Mouse (Mus musculus) forebrain, embryonic 13.5 days (tissue): ENCODE measurements around the gene Dlg4. TPM values are rescaled to one million over a fixed set of nuclear protein-coding genes. Genes with fewer than 3 reads are reported as not detected.

ENCODE experiments used
- ATAC-seq: fragments of 200-750 bp; cut with Nextera tagmentation; 2 replicates; pipeline ENCODE4 v1.8.0; 2017
- H3K27ac ChIP-seq: fragments of 300-500 bp; sonication (generic); 2 replicates; pipeline ENCODE4 v1.5.1; 2015; ENCODE audit warnings: inconsistent platforms, mild to moderate bottlenecking, moderate library complexity
- H3K27me3 ChIP-seq: fragments of 300-500 bp; sonication (generic); 2 replicates; pipeline ENCODE4 v1.6.1; 2015; ENCODE audit warnings: mild to moderate bottlenecking, inconsistent platforms
- H3K36me3 ChIP-seq: fragments of 300-500 bp; sonication (generic); 2 replicates; pipeline ENCODE4 v1.6.1; 2015; ENCODE audit warnings: mild to moderate bottlenecking, inconsistent platforms; ENCODE audit not compliant: poor library complexity, severe bottlenecking
- H3K4me1 ChIP-seq: fragments of 300-500 bp; sonication (generic); 2 replicates; pipeline ENCODE4 v1.6.1; 2015; ENCODE audit warnings: inconsistent platforms
- H3K4me2 ChIP-seq: fragments of 300-500 bp; sonication (generic); 2 replicates; pipeline ENCODE4 v1.6.1; 2015; ENCODE audit warnings: inconsistent platforms, mild to moderate bottlenecking, moderate library complexity
- H3K4me3 ChIP-seq: fragments of 300-500 bp; sonication (generic); 2 replicates; pipeline ENCODE4 v1.5.1; 2015; ENCODE audit warnings: mild to moderate bottlenecking, inconsistent platforms
- H3K9ac ChIP-seq: fragments of 300-500 bp; sonication (generic); 2 replicates; pipeline ENCODE4 v1.6.1; 2015; ENCODE audit warnings: mild to moderate bottlenecking, inconsistent platforms
- H3K9me3 ChIP-seq: fragments of 300-500 bp; sonication (generic); replicated peaks from 2 replicates; pipeline ENCODE4 v1.6.1; 2016; ENCODE audit warnings: inconsistent platforms
- WGBS: fragments of 180-500 bp; shearing (Covaris S2); methylation state at CpG from one replicate; pipeline ENCODE4 v1.1.7; 2015; 5-methylcytosine and 5-hydroxymethylcytosine counted together
- polyA plus RNA-seq: library from polyadenylated mRNA; unstranded; fragments of >200 nt; fragmentation: Nextera tagmentation; extraction: Ambion mirVana; gene quantifications from 2 replicates; pipeline ENCODE4 v1.2.1, GENCODE M21; 2015

Dlg4 gene
- polyA plus RNA-seq, 1 experiment from 2014 or later, result 26.2 TPM

DNA sequence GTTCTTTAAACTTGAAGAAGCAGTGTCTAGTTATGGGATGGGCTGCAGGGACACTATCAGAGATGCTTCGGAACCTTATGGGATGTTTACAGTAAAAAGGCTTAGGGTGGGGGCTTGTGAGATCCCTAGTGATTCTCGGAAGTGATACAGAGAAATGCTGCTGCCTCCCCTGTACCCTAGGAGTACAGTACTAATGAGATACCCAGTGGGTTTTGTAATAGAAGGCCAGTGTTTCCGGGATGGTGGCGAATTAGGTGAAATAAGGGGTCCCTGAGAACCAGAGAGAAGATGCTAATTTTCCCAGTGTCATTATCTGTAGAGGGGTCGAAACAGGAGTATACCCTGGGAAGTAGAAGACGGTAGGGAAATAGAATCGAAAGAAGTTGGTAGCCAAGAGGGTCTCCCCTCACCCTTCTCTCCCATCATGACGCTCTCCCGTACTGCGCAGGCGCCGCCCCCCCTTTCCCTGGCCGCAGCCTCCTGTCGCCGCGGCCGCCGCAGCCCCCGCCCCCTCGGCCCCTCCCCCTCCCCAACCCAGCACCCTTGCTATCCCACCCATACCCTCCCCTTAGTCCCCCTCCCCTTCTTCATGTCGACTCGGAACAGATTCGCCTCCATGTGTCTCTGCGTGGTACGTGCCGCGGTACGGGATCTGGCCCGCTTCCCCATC is 6.9 kb downstream of the Dlg4 start:
- no peaks in the 10 kb centered on the region for H3K27me3 ChIP-seq
- no peak for ATAC-seq
- H3K9me3 ChIP-seq, result no peaks in the 10 kb centered on the region
- peak overlapping the region; percentile 68 for H3K4me2 ChIP-seq
- peak overlapping the region; percentile 57 for H3K27ac ChIP-seq
- H3K4me1 ChIP-seq, result peaks cover 91% of the 10 kb centered on the region
- peak overlapping the region; percentile 37 for H3K4me3 ChIP-seq
- peak overlapping the region; percentile 66 for H3K9ac ChIP-seq
- WGBS, result 6% methylated on average over 21 of the region's 29 CpGs
- H3K36me3 ChIP-seq, result no peaks in the 10 kb centered on the region

DNA sequence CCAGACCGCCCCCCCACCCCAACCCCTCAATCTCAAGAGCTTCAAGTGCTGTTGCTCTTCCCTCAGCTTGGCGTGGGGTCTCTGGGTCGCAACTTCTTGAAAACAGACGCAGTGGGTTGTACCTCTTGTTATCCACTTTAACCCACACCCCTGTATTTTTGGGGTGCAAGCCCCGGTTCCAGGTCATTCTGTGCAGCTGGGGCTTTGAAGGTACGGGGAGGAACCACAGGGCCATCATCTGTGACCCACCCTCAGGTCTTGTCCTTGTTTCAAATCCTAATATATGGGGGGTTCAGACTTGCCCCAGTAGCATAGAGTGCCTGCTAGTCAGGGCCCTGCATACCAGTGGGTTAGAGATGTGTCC is 7.4 kb downstream of the Dlg4 start:
- no peak for ATAC-seq
- no peaks in the 10 kb centered on the region for H3K9me3 ChIP-seq

DNA sequence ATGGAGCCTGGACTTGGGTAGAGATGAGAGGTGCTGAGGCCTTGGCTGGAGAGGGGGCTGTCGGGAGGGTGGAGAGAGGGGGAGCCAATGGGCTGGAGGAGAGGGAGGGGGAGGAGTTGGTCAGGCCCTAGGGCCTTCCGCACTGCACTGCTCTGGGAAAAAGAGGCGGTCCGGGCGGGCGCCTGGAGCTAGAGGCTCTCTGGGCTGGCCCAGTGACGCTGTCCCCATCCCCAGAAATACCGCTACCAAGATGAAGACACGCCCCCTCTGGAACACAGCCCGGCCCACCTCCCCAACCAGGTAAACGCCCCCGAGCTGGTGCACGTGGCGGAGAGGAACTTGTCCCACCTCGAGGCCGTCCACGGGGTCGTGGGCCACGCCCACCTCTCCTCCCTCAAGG is 9.9 kb downstream of the Dlg4 start:
- H3K27me3 ChIP-seq, result no peaks in the 10 kb centered on the region
- 0% methylated on average over 19 of the region's 19 CpGs for WGBS
- H3K27ac ChIP-seq, result peak overlapping the region; percentile 98
- peak overlapping the region; percentile 67 for H3K4me2 ChIP-seq
- ATAC-seq, result no peak
- peak overlapping the region; percentile 25 for H3K4me3 ChIP-seq
- H3K9ac ChIP-seq, result peak overlapping the region; percentile 55
- H3K4me1 ChIP-seq, result peaks cover 90% of the 10 kb centered on the region
- peaks cover 12% of the 10 kb centered on the region for H3K36me3 ChIP-seq
- no peaks in the 10 kb centered on the region for H3K9me3 ChIP-seq

More for the DNA sequence above, 7.4 kb downstream of the Dlg4 start:
- Histone ChIP-seq H3K27ac (peak overlapping the region; percentile 48), H3K4me1 (peaks cover 90% of the 10 kb centered on the region), H3K4me3 (peak overlapping the region; percentile 37), H3K9ac (peak overlapping the region; percentile 66), H3K4me2 (peak overlapping the region; percentile 68), H3K36me3 (no peaks in the 10 kb centered on the region), H3K27me3 (no peaks in the 10 kb centered on the region)
- WGBS, result 13% methylated on average over 6 of the region's 6 CpGs

DNA sequence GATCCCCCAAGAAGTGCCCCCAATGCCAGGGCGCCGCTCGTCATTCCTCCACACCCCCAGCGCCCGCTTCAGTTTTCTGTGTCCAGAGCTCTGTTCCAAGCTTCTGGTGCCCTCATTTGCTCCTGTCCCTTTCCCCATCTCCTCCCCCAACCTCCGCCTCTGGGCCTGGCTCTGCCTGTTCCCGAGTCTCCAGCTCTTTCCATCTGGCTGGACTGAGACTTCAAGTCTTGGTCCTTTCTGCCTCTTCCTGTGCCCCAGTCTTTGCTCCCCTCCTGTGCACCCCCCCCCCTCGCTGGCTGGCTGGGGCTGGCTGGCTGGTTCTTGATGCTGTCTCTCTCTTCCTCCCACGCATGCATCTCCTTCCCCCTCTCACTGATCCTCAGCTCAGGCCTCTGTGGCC is 10.7 kb downstream of the Dlg4 start:
- Histone ChIP-seq H3K36me3 (peaks cover 20% of the 10 kb centered on the region), H3K4me1 (peaks cover 83% of the 10 kb centered on the region), H3K9ac (peak overlapping the region; percentile 55), H3K27ac (peak overlapping the region; percentile 98), H3K4me2 (peak overlapping the region; percentile 67), H3K9me3 (no peaks in the 10 kb centered on the region), H3K4me3 (peak overlapping the region; percentile 25), H3K27me3 (no peaks in the 10 kb centered on the region)
- 31% methylated on average over 9 of the region's 9 CpGs for WGBS
- ATAC-seq, result no peak

DNA sequence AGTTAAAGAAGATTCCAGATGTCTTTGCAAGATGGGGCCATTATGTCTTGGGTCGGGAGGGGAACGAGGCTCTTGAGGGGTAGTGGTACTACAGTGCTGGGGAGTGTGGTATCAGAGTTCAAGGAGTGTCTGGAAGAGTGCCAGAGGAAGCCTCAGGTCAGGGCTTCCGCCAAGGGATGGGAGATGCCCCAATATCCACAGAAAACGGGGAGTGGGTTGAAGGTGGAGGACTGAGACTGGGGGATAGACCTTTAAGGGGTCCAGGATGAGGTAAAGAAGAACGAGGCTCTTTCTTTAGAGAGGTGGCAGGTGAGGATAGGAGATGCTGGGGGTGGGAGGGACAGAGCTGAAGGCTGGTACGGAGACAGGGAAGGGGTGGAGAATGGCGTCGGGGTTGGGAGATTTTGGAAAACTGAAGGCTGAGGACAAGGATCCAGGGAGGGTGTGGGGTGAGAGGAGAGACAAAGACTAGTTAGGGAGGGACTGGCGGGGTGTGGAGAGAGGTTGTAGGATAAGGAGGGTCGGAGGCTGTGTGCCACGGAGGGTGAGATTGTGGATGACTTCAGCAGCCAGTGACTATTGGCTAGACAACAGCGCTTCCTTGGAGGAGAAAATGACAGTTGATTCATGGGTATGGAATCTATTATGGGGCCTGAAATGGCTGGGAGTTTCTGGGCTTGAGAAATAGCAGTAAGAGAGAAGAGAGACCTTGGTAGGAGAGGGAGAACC is 11.8 kb downstream of the Dlg4 start:
- H3K4me3 ChIP-seq, result peak overlapping the region; percentile 38
- H3K36me3 ChIP-seq, result peaks cover 29% of the 10 kb centered on the region
- peak overlapping the region; percentile 98 for H3K27ac ChIP-seq
- peaks cover 72% of the 10 kb centered on the region for H3K4me1 ChIP-seq
- no peaks in the 10 kb centered on the region for H3K27me3 ChIP-seq
- peak; percentile 15; the same call in 1 of the 2 replicates for ATAC-seq
- peak overlapping the region; percentile 55 for H3K9ac ChIP-seq
- H3K4me2 ChIP-seq, result peak overlapping the region; percentile 67
- WGBS, result 21% methylated on average over 12 of the region's 12 CpGs
- no peaks in the 10 kb centered on the region for H3K9me3 ChIP-seq

DNA sequence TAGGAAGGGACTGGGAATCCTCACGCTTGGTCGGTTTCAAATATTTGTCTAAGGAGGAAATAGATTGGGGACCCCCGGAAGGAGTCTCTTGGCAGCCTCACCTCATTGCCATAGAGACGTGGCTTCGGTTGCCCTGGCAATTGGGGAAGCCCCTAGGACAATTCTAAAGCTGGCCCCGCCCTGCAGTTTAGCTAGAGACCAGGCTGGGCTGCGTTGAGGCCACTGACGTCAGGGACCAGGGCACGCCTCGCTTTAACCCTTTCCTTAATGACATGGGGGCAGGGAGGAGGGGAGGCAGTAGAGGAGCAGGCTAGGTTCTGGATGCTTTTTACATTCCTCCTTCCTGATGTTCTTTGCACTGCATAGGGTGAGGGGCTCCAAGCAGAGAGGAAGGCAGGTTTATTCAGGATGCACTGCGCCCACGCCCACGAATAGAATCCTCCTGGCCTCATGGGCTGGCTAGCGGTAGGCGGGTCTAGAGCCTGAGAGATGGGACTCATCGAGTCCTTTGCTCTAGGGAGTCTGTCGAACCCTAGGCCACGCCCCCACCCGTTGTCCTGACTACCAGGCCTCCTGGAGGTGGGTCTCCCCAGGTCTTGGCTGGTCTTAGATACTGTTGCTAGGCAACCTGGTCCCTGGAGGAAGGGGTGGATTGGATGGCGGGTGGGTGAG is 12.5 kb downstream of the Dlg4 start:
- Histone ChIP-seq H3K27ac (peak overlapping the region; percentile 98), H3K4me1 (peaks cover 65% of the 10 kb centered on the region), H3K27me3 (no peaks in the 10 kb centered on the region), H3K4me3 (peak overlapping the region; percentile 38), H3K9me3 (no peaks in the 10 kb centered on the region), H3K4me2 (peak overlapping the region; percentile 67), H3K36me3 (peaks cover 35% of the 10 kb centered on the region), H3K9ac (peak overlapping the region; percentile 60)
- 0% methylated on average over 20 of the region's 20 CpGs for WGBS
- peak; percentile 92 for ATAC-seq

DNA sequence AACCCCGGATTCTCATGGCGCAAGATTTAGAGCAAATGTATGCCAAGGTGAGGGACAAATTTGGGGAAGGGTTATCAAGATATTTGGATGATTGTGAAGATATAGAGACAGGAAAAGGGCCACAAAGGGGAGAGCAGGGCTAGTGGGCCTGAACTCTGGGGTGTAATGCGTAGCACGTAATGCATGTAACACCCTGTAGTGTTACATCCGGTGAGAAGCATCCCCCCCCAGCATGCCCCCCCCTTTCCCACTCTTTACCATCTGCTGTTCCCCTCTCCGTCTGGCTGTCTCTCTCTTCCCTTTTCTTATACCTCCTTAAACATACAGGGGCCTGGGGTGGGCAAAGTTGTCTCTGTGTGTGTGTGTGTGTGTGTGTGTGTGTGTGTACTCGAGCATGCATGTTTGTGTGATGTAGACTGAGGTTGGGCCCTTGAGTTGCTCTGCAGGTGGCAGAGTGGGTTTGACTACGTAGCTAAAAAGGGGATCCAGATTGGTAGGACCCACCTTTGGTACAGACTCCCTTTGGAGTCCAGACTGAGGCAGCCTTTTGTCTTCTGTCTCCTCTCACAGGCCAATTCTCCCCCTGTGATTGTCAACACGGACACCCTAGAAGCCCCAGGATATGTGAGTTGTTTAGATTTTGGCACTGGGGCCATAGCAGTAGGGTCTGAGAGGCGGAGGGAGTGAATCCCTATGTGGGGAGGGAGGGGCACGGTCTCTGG is 13.2 kb downstream of the Dlg4 start:
- peaks cover 38% of the 10 kb centered on the region for H3K36me3 ChIP-seq
- peak overlapping the region; percentile 67 for H3K4me2 ChIP-seq
- ATAC-seq, result peak; percentile 63
- peak overlapping the region; percentile 60 for H3K9ac ChIP-seq
- 19% methylated on average over 10 of the region's 11 CpGs for WGBS
- peaks cover 57% of the 10 kb centered on the region for H3K4me1 ChIP-seq
- no peaks in the 10 kb centered on the region for H3K9me3 ChIP-seq
- peak overlapping the region; percentile 98 for H3K27ac ChIP-seq
- peak overlapping the region; percentile 38 for H3K4me3 ChIP-seq
- no peaks in the 10 kb centered on the region for H3K27me3 ChIP-seq

DNA sequence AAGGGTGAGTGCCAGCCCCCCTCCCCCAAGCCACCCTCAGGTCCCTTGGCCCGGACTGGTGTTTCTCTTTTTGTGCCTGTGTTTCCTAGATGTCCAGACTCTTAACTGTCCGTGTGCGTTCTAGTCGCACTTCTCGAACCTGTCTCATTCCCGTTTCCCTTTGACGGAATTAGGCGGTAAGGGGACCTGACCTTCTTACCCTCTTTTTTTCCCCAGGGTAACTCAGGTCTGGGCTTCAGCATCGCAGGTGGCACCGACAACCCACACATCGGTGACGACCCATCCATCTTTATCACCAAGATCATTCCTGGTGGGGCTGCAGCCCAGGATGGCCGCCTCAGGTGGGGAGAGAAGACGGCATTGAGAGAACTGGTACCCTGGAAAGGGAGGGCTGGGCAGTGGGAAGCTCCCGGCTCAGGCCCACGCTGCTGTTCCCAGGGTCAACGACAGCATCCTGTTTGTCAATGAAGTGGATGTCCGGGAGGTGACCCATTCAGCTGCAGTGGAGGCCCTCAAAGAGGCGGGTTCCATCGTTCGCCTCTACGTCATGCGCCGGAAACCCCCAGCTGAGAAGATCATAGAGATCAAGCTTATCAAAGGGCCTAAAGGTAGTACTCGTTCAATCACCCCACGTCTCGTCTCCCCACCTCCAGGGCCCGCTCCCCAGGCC is 14.0 kb downstream of the Dlg4 start:
- Histone ChIP-seq H3K27me3 (no peaks in the 10 kb centered on the region), H3K4me1 (peaks cover 50% of the 10 kb centered on the region), H3K4me2 (peak overlapping the region; percentile 67), H3K27ac (peak overlapping the region; percentile 98), H3K9me3 (no peaks in the 10 kb centered on the region), H3K9ac (peak overlapping the region; percentile 60), H3K4me3 (peak overlapping the region; percentile 38), H3K36me3 (peaks cover 38% of the 10 kb centered on the region)
- no peak for ATAC-seq
- 91% methylated on average over 28 of the region's 28 CpGs for WGBS

DNA sequence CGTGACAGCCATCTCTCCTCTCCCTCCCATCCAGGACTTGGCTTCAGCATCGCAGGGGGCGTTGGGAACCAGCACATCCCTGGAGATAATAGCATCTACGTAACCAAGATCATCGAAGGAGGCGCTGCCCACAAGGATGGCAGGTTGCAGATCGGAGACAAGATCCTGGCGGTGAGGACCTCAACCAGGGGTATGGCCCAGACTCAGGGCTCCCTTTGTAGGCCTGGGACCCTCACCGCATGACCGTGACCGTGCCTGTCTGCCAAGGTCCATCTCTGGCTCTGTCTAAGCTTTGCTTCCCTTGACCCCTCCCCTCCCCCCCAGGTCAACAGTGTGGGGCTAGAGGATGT is 14.6 kb downstream of the Dlg4 start:
- 96% methylated on average over 11 of the region's 11 CpGs for WGBS
- no peak overlapping the region for H3K4me3 ChIP-seq
- peak overlapping the region; percentile 98 for H3K27ac ChIP-seq
- no peaks in the 10 kb centered on the region for H3K9me3 ChIP-seq
- peaks cover 38% of the 10 kb centered on the region for H3K36me3 ChIP-seq
- no peak overlapping the region for H3K9ac ChIP-seq
- H3K4me1 ChIP-seq, result peaks cover 44% of the 10 kb centered on the region
- no peaks in the 10 kb centered on the region for H3K27me3 ChIP-seq
- no peak for ATAC-seq
- peak overlapping the region; percentile 67; the same call in 1 of the 2 replicates for H3K4me2 ChIP-seq

DNA sequence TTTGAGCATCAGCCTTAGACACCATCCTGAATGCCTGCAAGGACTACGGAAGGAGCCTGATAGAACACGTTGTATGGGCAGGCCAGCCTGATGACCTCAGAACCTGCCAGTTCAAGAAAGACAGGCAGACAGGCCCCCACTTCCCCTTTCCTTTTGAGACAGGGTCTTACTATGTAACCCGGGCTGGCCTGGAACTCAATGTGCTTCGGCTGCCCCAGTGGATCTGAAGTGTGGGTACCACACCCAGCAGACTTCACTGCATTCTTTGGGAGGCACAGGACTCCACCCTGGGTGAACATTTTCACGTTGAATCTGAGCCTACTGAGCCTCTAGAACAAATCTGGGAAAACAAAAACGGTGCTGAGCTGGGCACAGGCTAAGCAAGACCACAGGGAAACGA is 21.4 kb downstream of the Dlg4 start:
- Histone ChIP-seq H3K27me3 (no peaks in the 10 kb centered on the region), H3K4me1 (0 out of 2 replicates have a peak, but pooled peaks cover 6% of the 10 kb centered on the region), H3K9me3 (no peaks in the 10 kb centered on the region), H3K4me3 (no peak overlapping the region), H3K9ac (no peak overlapping the region), H3K4me2 (no peak overlapping the region), H3K36me3 (peaks cover 70% of the 10 kb centered on the region), H3K27ac (no peak overlapping the region)
- ATAC-seq, result no peak
- WGBS, result 86% methylated on average over 7 of the region's 7 CpGs

DNA sequence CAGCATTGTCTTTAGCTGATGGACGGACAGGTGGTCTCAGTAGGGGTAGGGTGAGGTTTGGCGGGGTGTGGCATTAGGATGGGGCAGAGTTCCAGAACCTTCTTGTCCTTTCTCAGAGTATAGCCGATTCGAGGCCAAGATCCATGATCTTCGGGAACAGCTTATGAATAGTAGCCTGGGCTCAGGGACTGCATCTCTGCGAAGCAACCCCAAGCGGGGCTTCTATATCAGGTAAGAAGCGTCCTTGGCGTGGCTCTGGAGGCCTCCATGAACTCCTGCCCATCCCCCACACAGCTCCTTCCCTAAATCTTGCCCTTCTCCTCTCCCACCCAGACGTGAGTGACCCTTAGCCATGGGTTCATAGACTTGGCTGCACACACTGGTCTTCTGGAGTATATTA is 22.9 kb downstream of the Dlg4 start:
- H3K9me3 ChIP-seq, result no peaks in the 10 kb centered on the region
- 94% methylated on average over 10 of the region's 10 CpGs for WGBS
- no peaks in the 10 kb centered on the region for H3K27me3 ChIP-seq
- H3K9ac ChIP-seq, result no peak overlapping the region
- peaks cover 74% of the 10 kb centered on the region for H3K36me3 ChIP-seq
- no peak overlapping the region for H3K4me2 ChIP-seq
- no peak overlapping the region for H3K4me3 ChIP-seq
- no peak overlapping the region for H3K27ac ChIP-seq
- H3K4me1 ChIP-seq, result 0 out of 2 replicates have a peak, but pooled peaks cover 6% of the 10 kb centered on the region
- no peak for ATAC-seq
